Mouse (Mus musculus): Measurements from ENCODE around the gene Stam. TPM values are rescaled to one million over a fixed set of nuclear protein-coding genes. Genes with fewer than 3 reads are reported as not detected.

Gene Stam
- polyA plus RNA-seq, 1 experiment from 2014 or later = 22.9 TPM

- no peak overlapping the region for H3K4me3 ChIP-seq (ENCODE audit: inconsistent target)
- H3K27ac ChIP-seq = no peak overlapping the region
- no peaks in the 10 kb centered on the region for H3K79me2 ChIP-seq (ENCODE audit: inconsistent target)
- peaks cover 29% of the 10 kb centered on the region; the same call in 1 of the 2 replicates for H3K36me3 ChIP-seq (ENCODE audit: inconsistent target)
- WGBS (ENCODE audit: missing documents) = 89% methylated on average over 2 of the region's 3 CpGs
Observed at GRCm38 (mm10) chr2:14145311-14145710, 71.4 kb downstream of the Stam start.

GRCm38 (mm10) chr2:14146913-14147312 is 73.0 kb downstream of the Stam start:
- Histone ChIP-seq H3K4me3 (ENCODE audit: inconsistent target) (no peak overlapping the region), H3K27ac (no peak overlapping the region), H3K79me2 (ENCODE audit: inconsistent target) (no peaks in the 10 kb centered on the region), H3K36me3 (ENCODE audit: inconsistent target) (peaks cover 23% of the 10 kb centered on the region; the same call in 1 of the 2 replicates)
- 86% methylated on average over 2 of the region's 2 CpGs for WGBS (ENCODE audit: missing documents)

GRCm38 (mm10) chr2:14150829-14151228 is 76.9 kb downstream of the Stam start:
- 100% methylated on average over 1 of the region's 2 CpGs for WGBS (ENCODE audit: missing documents)
- Histone ChIP-seq H3K27ac (no peak overlapping the region), H3K36me3 (ENCODE audit: inconsistent target) (peaks cover 9% of the 10 kb centered on the region; the same call in 1 of the 2 replicates), H3K79me2 (ENCODE audit: inconsistent target) (no peaks in the 10 kb centered on the region), H3K4me3 (ENCODE audit: inconsistent target) (no peak overlapping the region)

GRCm38 (mm10) chr2:14151854-14152253 is 78.0 kb downstream of the Stam start:
- Histone ChIP-seq H3K27ac (no peak overlapping the region), H3K36me3 (ENCODE audit: inconsistent target) (no peaks in the 10 kb centered on the region), H3K4me3 (ENCODE audit: inconsistent target) (no peak overlapping the region), H3K79me2 (ENCODE audit: inconsistent target) (no peaks in the 10 kb centered on the region)
- WGBS (ENCODE audit: missing documents) = 86% methylated on average over 6 of the region's 6 CpGs

- WGBS (ENCODE audit: missing documents) = 90% methylated on average over 3 of the region's 3 CpGs
- Histone ChIP-seq H3K79me2 (ENCODE audit: inconsistent target) (no peaks in the 10 kb centered on the region), H3K4me3 (ENCODE audit: inconsistent target) (no peak overlapping the region), H3K36me3 (ENCODE audit: inconsistent target) (no peaks in the 10 kb centered on the region), H3K27ac (no peak overlapping the region)
Observed at GRCm38 (mm10) chr2:14159047-14159446, 85.1 kb downstream of the Stam start.

- Histone ChIP-seq H3K27ac (no peak overlapping the region), H3K79me2 (ENCODE audit: inconsistent target) (no peaks in the 10 kb centered on the region), H3K4me3 (ENCODE audit: inconsistent target) (no peak overlapping the region), H3K36me3 (ENCODE audit: inconsistent target) (no peaks in the 10 kb centered on the region)
- WGBS (ENCODE audit: missing documents) = 44% methylated on average over 2 of the region's 2 CpGs
Observed at GRCm38 (mm10) chr2:14159756-14160155, 85.9 kb downstream of the Stam start.

GRCm38 (mm10) chr2:14164459-14165030 is 90.6 kb downstream of the Stam start:
- no peak overlapping the region for H3K4me3 ChIP-seq (ENCODE audit: inconsistent target)
- peak overlapping the region; percentile 95 for H3K27ac ChIP-seq
- H3K79me2 ChIP-seq (ENCODE audit: inconsistent target) = no peaks in the 10 kb centered on the region
- H3K36me3 ChIP-seq (ENCODE audit: inconsistent target) = no peaks in the 10 kb centered on the region
- WGBS (ENCODE audit: missing documents) = 12% methylated on average over 5 of the region's 5 CpGs

GRCm38 (mm10) chr2:14165066-14165465 is 91.2 kb downstream of the Stam start:
- Histone ChIP-seq H3K79me2 (ENCODE audit: inconsistent target) (no peaks in the 10 kb centered on the region), H3K4me3 (ENCODE audit: inconsistent target) (no peak overlapping the region), H3K36me3 (ENCODE audit: inconsistent target) (no peaks in the 10 kb centered on the region), H3K27ac (peak overlapping the region; percentile 95)
- 77% methylated on average over 2 of the region's 2 CpGs for WGBS (ENCODE audit: missing documents)

- Histone ChIP-seq H3K27ac (peak overlapping the region; percentile 95), H3K79me2 (ENCODE audit: inconsistent target) (no peaks in the 10 kb centered on the region), H3K36me3 (ENCODE audit: inconsistent target) (no peaks in the 10 kb centered on the region), H3K4me3 (ENCODE audit: inconsistent target) (no peak overlapping the region)
- WGBS (ENCODE audit: missing documents) = 17% methylated on average over 3 of the region's 3 CpGs
Observed at GRCm38 (mm10) chr2:14165618-14166344, 91.9 kb downstream of the Stam start.

- Histone ChIP-seq H3K79me2 (ENCODE audit: inconsistent target) (no peaks in the 10 kb centered on the region), H3K36me3 (ENCODE audit: inconsistent target) (no peaks in the 10 kb centered on the region), H3K27ac (no peak overlapping the region), H3K4me3 (ENCODE audit: inconsistent target) (no peak overlapping the region)
Observed at GRCm38 (mm10) chr2:14167721-14168120, 93.8 kb downstream of the Stam start.

GRCm38 (mm10) chr2:14174334-14174733 is 100.4 kb downstream of the Stam start, which contains the start of gene Tmem236:
TSS of gene Tmem236 (plus strand) at chr2:14174523.
- WGBS (ENCODE audit: missing documents) = 98% methylated on average over 3 of the region's 3 CpGs
- Histone ChIP-seq H3K79me2 (ENCODE audit: inconsistent target) (no peaks in the 10 kb centered on the region), H3K27ac (no peak within 1 kb of the TSS), H3K4me3 (ENCODE audit: inconsistent target) (no peak within 1 kb of the TSS), H3K36me3 (ENCODE audit: inconsistent target) (no peaks in the 10 kb centered on the region)

- H3K4me3 ChIP-seq (ENCODE audit: inconsistent target) = no peak overlapping the region
- no peaks in the 10 kb centered on the region for H3K79me2 ChIP-seq (ENCODE audit: inconsistent target)
- H3K27ac ChIP-seq = no peak overlapping the region
- 84% methylated on average over 2 of the region's 2 CpGs for WGBS (ENCODE audit: missing documents)
- H3K36me3 ChIP-seq (ENCODE audit: inconsistent target) = no peaks in the 10 kb centered on the region
Observed at GRCm38 (mm10) chr2:14176460-14177193, 102.7 kb downstream of the Stam start.

- no peak overlapping the region for H3K27ac ChIP-seq
- H3K36me3 ChIP-seq (ENCODE audit: inconsistent target) = no peaks in the 10 kb centered on the region
- H3K79me2 ChIP-seq (ENCODE audit: inconsistent target) = no peaks in the 10 kb centered on the region
- H3K4me3 ChIP-seq (ENCODE audit: inconsistent target) = no peak overlapping the region
Observed at GRCm38 (mm10) chr2:14184375-14184774, 110.5 kb downstream of the Stam start.

- Histone ChIP-seq H3K36me3 (ENCODE audit: inconsistent target) (no peaks in the 10 kb centered on the region), H3K4me3 (ENCODE audit: inconsistent target) (no peak overlapping the region), H3K27ac (peak overlapping the region; percentile 82), H3K79me2 (ENCODE audit: inconsistent target) (no peaks in the 10 kb centered on the region)
- whole genome bisulfite sequencing (ENCODE audit: missing documents) = 69% methylated on average over 4 of the region's 4 CpGs
Observed at GRCm38 (mm10) chr2:14190684-14191083, 116.8 kb downstream of the Stam start.

- WGBS (ENCODE audit: missing documents) = 53% methylated on average over 4 of the region's 4 CpGs
Observed at GRCm38 (mm10) chr2:14191601-14192000, 117.7 kb downstream of the Stam start.

More at GRCm38 (mm10) chr2:14191601-14192000, 117.7 kb downstream of the Stam start:
- Histone ChIP-seq H3K27ac (peak overlapping the region; percentile 82), H3K79me2 (ENCODE audit: inconsistent target) (no peaks in the 10 kb centered on the region), H3K4me3 (ENCODE audit: inconsistent target) (no peak overlapping the region), H3K36me3 (ENCODE audit: inconsistent target) (no peaks in the 10 kb centered on the region)
